Mouse (Mus musculus) gastrocnemius, postnatal 4 days (tissue): ENCODE data around the gene Cyp2w1. TPM values are rescaled to one million over a fixed set of nuclear protein-coding genes. Genes with fewer than 3 reads are reported as not detected.
"Not testable (repeated sequence)": the region's sequence is repeated elsewhere in the genome, so short reads cannot be mapped to it uniquely, and the experiment has no call there.

Experiments used
- DNase-seq, 2 experiments: peaks; one replicate each; pipeline ENCODE4 v3.0.0; 2021 to 2022; ENCODE audit warnings: low spot score in 2 of 2, mixed read lengths in 2 of 2
- total RNA-seq, 2 experiments: library from RNA; stranded (reverse); gene quantifications; 2 replicates each; pipeline ENCODE4 v1.2.3; 2021

Gene Cyp2w1
- total RNA-seq, 2 experiments from 2014 or later, result not detected

GRCm38 (mm10) chr5:139331742-139332141 lies 20.7 kb upstream of the Cyp2w1 start:
- peak; percentile 63 to 79 for DNase-seq

GRCm38 (mm10) chr5:139332590-139333272 lies 19.7 kb upstream of the Cyp2w1 start:
- no peak for DNase-seq

DNA sequence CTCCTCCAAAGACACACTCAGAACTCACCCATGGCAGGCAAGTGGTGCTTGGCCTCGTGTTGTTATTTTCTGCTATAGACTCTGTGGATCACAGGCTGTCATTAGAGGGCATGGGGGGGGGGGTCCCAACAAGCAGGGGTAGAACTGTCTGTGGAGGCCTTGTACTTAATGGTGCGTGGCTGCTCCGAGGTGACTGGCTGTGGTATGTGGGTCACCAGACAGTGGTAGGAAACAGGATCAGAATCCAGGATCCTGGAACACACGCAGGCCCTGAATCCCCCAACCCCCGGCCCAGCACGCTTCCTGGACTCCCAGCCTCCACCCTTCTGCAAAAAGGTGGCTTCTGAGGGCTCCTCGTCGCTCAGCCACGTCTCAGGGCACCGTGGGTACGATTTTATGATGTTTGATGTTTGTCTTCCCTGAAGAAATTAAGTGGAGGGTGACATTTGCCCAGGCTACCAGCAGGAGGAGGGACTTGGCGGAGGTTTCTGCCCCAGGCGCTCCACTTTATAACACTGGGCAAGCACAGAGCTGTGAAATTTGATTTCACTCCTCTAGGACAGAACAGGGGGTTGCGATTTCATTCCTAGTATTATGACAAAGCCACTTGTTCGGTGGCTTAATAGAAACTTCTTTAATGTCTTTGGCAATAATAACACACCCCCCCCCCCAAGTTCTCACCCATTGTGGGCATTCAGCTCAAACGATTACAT lies 19.0 kb upstream of the Cyp2w1 start:
- DNase-seq, result no peak

- not testable (repeated sequence) for DNase-seq
Measured at GRCm38 (mm10) chr5:139334394-139334793, 18.0 kb upstream of the Cyp2w1 start.

DNA sequence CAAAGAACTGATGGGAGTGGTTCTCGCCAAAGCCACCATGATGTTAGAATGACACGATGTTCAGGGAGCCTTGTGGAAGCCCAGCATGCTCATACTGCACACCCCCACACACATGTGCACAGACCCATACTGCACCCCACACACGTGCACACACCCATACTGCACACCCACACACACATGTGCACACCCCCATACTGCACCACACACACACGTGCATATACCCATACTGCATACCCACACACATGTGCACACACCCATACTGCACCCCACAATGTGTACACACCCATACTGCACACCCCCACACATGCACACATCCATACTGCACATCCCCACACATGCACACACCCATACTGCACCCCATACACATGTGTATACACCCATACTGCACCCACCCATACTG lies 16.8 kb upstream of the Cyp2w1 start:
- DNase-seq, result no peak

DNA sequence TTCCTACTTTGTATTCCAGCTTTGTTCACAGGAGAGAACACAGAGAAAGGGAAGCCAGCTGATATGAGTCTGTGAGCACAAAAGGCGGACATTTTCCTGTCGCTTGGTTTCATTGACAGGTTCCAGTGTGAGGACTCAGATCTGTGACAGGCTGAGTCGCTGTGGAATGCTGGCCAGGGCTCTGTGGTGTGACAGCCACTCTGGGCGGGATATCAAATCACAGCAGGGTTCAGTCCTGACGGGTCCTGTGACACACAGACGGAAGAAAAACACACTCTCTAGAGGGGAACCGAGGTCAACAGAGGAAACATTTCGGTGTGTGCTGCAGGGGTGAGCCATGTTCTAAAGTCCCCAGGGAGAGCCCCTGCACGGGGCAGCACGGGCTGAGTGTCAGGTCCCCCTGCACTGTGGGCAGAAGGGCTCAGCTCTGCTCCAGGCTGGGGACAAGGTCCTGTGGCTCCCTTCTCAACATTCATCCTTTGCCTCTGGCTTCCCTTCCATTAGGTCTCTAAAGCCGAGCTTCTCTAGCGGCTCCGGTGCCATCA lies 14.5 kb upstream of the Cyp2w1 start:
- no peak for DNase-seq

DNA sequence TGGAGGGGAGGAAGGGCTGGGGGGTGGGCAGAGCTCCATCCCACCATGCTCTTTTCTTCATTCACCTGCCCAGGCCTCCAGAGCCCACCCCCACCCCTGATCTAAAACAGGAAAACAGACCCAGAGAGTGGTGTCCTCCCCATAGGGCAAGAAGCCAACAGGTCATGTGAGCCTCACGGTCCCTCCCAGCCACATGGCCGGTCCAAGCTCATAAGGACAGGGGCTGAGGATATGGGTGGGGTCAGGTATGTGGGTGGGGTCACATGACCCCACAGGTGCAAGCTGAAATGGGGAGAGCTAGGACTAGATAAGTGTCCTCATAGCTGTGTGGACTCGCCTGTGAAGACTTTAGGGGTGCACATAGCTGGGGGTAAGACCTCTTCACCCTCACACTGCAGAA lies 14.0 kb upstream of the Cyp2w1 start:
- no peak for DNase-seq

- DNase-seq, result no peak
Measured at GRCm38 (mm10) chr5:139338891-139339290, 13.5 kb upstream of the Cyp2w1 start.

- peak; percentile 70 to 81 for DNase-seq
Measured at GRCm38 (mm10) chr5:139344021-139344686, 8.3 kb upstream of the Cyp2w1 start.

- DNase-seq, result peak; percentile 91 to 95
Measured at GRCm38 (mm10) chr5:139344687-139345363, 7.6 kb upstream of the Cyp2w1 start.

DNA sequence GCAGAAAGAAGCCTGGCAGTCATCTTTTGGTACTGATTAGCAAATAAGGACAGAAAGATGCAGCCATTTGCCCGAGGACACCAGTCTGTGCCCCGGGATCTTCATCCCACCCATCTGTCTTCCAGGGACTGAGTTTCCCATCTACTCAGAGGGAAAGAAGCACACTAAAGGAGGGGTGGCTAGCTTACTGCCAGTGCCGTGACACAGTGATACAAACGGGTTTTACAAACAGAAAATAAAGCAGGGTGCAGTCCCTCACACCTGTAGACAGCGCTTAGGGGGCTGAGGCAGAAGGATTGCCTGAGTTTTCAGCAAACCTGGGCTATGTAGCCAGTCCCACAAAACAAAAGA lies 7.1 kb upstream of the Cyp2w1 start:
- DNase-seq, result no peak

- DNase-seq, result no peak
Measured at GRCm38 (mm10) chr5:139347225-139347624, 5.2 kb upstream of the Cyp2w1 start.

GRCm38 (mm10) chr5:139349713-139350112 lies 2.7 kb upstream of the Cyp2w1 start:
- DNase-seq, result no peak

- no peak for DNase-seq
Measured at GRCm38 (mm10) chr5:139351134-139351533, 1.3 kb upstream of the Cyp2w1 start, which contains the start of gene Cox19. TSS of gene Cox19 (minus strand) at chr5:139351418.

DNA sequence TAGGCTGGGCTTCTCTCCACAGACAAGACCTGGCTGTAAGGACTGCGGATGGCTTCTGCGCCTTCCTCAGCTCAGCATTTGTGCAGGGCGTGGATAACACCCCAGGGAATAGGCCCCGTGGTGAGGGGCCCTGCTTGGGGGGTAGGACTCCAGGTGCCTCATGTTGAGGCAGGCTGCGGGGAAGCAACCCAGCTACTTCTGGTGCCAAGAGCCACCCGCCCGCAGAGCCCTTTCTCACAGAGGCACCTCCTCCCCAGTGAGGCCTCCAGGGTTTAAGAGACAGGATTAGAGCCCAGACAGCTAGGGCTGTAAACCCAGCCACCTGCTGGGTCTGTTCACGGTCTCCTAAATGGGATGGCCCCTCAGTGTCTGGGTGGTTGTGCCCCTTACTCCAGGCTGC lies 789 bp upstream of the Cyp2w1 start:
- DNase-seq, result no peak

GRCm38 (mm10) chr5:139353496-139353895 lies 1.1 kb downstream of the Cyp2w1 start:
- no peak for DNase-seq

DNA sequence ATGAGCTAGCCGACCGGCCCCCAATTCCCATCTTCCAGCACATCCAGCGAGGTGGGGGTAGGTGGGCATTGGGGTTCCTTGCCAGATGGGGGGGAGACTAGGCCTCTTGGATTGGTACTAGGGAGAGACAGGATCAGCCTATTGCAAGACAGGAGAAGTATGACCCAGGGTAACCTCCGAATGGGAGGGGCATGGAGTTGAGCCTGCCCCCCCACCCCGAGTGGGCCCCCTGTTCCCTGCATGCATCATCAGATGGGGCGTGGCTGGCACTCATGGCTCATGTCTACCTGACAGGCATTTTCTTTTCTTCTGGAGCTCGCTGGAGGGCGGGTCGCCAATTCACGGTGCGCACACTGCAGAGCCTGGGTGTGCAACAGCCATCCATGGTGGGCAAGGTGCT lies 1.5 kb downstream of the Cyp2w1 start:
- DNase-seq, result no peak

GRCm38 (mm10) chr5:139355235-139355772 lies 2.9 kb downstream of the Cyp2w1 start:
- peak; percentile 59 to 76 for DNase-seq

DNA sequence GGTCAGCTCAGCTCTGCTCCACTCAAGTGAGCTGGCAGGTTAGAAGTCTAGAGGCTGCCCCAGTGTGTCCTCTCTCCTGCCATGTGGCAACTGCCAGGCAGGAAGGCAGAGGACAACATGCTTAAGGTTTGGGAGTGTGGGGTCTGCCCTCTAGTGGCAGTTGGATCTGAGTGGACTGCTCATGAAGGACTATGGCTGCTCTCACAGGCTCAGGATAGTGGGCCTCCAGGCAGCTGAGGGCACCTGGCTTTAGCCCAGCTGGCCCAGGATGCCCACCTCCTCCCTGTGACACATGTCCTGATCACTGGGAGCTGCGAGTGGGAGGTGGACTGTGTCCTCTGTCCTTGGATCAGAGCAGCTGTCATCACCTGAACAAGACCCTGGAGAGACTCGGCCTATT lies 6.2 kb downstream of the Cyp2w1 start:
- no peak for DNase-seq

DNA sequence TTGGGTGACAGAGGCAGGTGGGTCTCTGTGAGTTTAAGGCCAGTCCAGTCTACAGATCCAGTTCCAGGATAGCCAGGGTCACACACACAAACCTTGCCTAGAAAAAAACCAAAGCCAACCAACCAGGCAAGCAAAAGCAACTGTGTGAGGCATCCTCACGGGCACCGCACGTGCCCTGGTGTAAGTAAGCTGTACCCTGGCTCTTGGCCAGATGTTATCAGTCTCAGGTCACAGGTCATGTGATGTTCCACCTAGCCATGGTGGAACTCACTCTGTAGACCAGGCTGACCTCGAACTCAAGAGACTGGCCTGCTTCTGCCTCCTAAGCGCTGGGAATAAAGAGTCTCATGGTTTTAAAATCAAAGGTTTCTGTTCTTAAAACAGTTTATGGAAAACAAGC lies 6.8 kb downstream of the Cyp2w1 start:
- no peak for DNase-seq

- DNase-seq, result no peak
Measured at GRCm38 (mm10) chr5:139363858-139364257, 11.4 kb downstream of the Cyp2w1 start.
